Mouse (Mus musculus) thymus, adult 2 months (tissue): ENCODE results near the gene Fkbp6.

ENCODE experiments used
- CTCF ChIP-seq: fragments of 200-500 bp; IDR thresholded peaks from 2 replicates; pipeline ENCODE4 v1.5.1; 2012; ENCODE audit warnings: mild to moderate bottlenecking, control low read depth, low read length, moderate library complexity, borderline replicate concordance; ENCODE audit not compliant: control insufficient read depth, poor library complexity, insufficient read depth; ENCODE audit errors: extremely low read depth
- POLR2A ChIP-seq: fragments of 200-500 bp; IDR thresholded peaks from 2 replicates; pipeline ENCODE4 v1.6.1; 2012; ENCODE audit warnings: mild to moderate bottlenecking, low read length, control low read depth, moderate library complexity; ENCODE audit not compliant: control insufficient read depth, poor library complexity, insufficient read depth; ENCODE audit errors: extremely low read depth

DNA sequence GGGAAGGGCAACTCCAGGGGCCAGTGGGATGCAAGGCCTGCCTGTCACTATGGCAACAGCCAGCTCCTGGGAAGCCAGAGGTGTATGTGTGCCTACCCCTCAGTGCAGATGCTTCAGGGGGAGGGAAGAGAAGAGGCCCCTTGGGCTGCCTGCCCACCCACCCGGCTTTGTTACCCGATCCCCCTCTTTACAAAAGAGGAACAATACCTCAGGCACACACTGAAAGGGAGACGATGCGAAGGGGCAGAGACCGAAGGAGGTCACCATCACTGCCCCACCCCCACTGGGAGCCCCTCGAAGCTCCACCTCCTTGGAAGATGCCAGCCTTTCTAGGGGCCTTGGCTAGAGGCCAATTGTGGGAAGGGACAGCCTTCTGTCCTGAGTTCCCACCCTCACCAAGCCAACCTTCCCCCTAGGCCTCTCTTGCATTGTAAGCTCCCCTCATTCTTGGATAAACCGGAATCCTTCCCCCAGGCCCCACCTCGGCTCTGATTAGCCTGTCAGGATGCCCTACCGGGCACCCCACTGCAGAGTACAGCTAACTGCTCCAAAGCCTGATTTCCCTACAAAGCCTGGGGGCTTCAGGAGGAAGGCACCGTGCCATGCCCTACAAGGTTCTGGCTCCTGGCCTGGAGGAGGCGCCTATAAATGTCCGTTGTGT is 96.0 kb downstream of the Fkbp6 start:
- TF ChIP-seq CTCF, result no peak
- TF ChIP-seq POLR2A, result no peak
